In genomic region chr9:107975399-107976386, GRCm38 (mm10) we compare ENCODE assay signal across 9 mouse cellular contexts. TPM values are rescaled to one million over a fixed set of nuclear protein-coding genes. Genes with fewer than 3 reads are reported as not detected.
DNase-seq lines count a peak whose midpoint lies in the region; TF ChIP-seq lines count a peak whose summit lies in the region.
"Had no signal": no experiment of that assay in that cellular context is flagged by ENCODE, and none has a peak within 500 bp of the region (broad histone marks: within the 10 kb centered on the region; RNA-seq: fewer than 3 reads in every experiment).

Uba7 (plus strand) TSS chr9:107975505.

- peaks cover 14% of the 10 kb centered on the region for H3K36me3 ChIP-seq in thymus, adult 2 months (ENCODE audit: control insufficient read depth, insufficient read depth, low read length)
- H3K36me3 ChIP-seq: hindbrain, embryonic 15.5 days had no signal

- no peaks in the 10 kb centered on the region for H3K27me3 ChIP-seq in thymus, adult 2 months (ENCODE audit: control insufficient read depth, insufficient read depth, low read length)
- H3K27me3 ChIP-seq: hindbrain, embryonic 15.5 days had no signal

- 20% methylated on average over 12 of the region's 12 CpGs for WGBS in thymus, adult 2 months

- intact Hi-C loops in heart, postnatal 36 days (cut with DNase I) = no loop called here

- H3K4me1 ChIP-seq in thymus, adult 2 months (replicated peaks; ENCODE audit: control insufficient read depth, insufficient read depth, low read length) = peaks cover 30% of the 10 kb centered on the region
- H3K4me1 ChIP-seq: hindbrain, embryonic 15.5 days had no signal

- peak within 1 kb of the TSS; percentile 65 for H3K4me3 ChIP-seq in thymus, adult 2 months (ENCODE audit: control insufficient read depth, insufficient read depth, low read length)
- H3K4me3 ChIP-seq: hindbrain, embryonic 15.5 days had no signal

- no peak for TF ChIP-seq CTCF in thymus, adult 2 months (IDR thresholded peaks at IDR 0.05; ENCODE audit: borderline replicate concordance, control insufficient read depth, extremely low read depth, insufficient read depth, low read length, poor library complexity)

- TF ChIP-seq POLR2A in thymus, adult 2 months (IDR thresholded peaks at IDR 0.05; ENCODE audit: control insufficient read depth, extremely low read depth, insufficient read depth, low read length, poor library complexity) = 0 out of 2 replicates have a peak, but pooled peaks have one; percentile 40

- peak within 1 kb of the TSS; percentile 84 for H3K27ac ChIP-seq in thymus, adult 2 months (ENCODE audit: control insufficient read depth, insufficient read depth, low read length)
- H3K27ac ChIP-seq: hindbrain, embryonic 15.5 days had no signal

- peak; percentile 45 for DNase-seq in thymus, adult 2 months
- no peak for DNase-seq in thymus, adult 18-20 months
- DNase-seq in c-Kit-positive CD71-positive TER-119-positive erythroid progenitor cells, embryonic 14.5 days (ENCODE audit: low spot score) = peak; percentile 91
- DNase-seq in heart, postnatal 36 days = peak; percentile 49 to 56
- DNase-seq in liver = peak; percentile 84
- DNase-seq in spleen, adult 18-20 months = peak; percentile 27 to 42
- no peak for DNase-seq in frontal cortex, postnatal 14 days (ENCODE audit: low spot score in 2 of 2)
- DNase-seq in frontal cortex, postnatal 25 days (ENCODE audit: low spot score in 2 of 2) = no peak

RNA-seq across cellular contexts. Expression of gene Uba7, which starts in this region (rescaled TPM):
- 208 and 267 TPM in 2 replicates for polyA plus RNA-seq in thymus, adult 2 months (2012; rRNA removed)
- total RNA-seq in heart, postnatal 36 days (2021) = 10 to 100 TPM; 11.6 to 20.2 TPM

Comparison
In these comparisons a context has a peak if more than half of its experiments do, and no peak if none do; other contexts are left out.
1. DNase-seq: peak in thymus, adult 2 months (single experiment), c-Kit-positive CD71-positive TER-119-positive erythroid progenitor cells, embryonic 14.5 days (single experiment), heart, postnatal 36 days (2 of 2), liver (single experiment) and spleen, adult 18-20 months (2 of 2); none in thymus, adult 18-20 months (0 of 2), frontal cortex, postnatal 14 days (0 of 2) and frontal cortex, postnatal 25 days (0 of 2).